Mouse (Mus musculus): Measurements from ENCODE around the gene Hspb11. TPM values are rescaled to one million over a fixed set of nuclear protein-coding genes. Genes with fewer than 3 reads are reported as not detected.

Hspb11 gene
- total RNA-seq, 2 experiments from 2014 or later: 21.9 to 28.5 TPM

DNA sequence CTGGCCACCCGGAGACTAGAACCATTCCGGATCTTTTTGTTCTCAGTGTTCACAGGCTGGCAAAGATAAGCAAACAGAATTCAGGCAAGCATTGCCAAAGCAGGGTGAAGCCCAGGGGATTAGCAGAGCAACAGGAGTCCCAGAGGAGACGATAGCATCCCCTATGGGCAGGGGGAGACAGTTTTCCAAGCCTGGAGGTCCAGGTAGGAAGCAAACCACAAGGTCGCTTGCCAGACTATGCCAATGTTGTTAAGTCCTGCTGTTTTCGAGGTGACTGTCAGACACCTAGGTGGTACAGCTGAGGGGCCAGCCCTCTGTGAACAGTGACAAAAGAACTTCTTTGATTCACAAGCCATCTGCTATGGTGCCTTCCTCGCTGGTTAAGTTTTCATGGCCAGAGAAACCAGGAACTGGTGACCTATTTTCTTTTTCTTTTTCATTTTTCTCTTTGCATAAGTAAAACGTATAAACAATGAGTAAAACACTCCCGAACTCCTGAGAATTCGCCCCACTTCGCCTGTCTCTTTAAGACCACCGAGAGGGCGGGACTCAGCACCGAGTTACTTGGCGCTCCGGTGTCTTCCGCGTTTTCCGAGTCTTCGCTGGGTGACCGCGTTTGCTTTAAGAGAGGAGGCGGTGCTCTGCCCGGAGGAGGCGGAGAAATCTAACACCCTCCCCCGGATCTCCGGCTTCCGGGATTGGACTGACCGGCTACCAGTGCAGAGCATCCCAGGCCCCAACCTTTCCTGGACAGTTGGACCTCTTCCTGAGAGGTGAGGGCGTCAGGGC is 60.5 kb downstream of the Hspb11 start, which contains the start of gene Yipf1:
Gene Yipf1, plus strand, starts transcription at position 674 of the 789 bp plus-strand sequence.
- DNase-seq: peak; percentile 94

DNA sequence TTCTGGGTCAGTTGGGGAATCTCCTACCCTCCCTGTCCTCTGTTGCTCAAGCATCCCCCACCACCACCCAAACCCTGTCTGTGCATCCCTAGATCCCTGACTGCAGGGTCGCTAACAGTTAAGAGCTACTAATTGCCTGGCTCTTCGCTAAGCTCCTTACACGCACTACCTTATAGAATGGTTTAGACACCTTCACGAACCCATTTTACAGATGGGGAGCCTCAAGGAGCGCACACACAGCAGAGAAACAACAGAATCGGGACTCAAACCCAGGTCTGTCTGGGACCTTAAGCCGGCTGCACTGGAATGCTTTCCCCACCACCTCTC is 61.0 kb downstream of the Hspb11 start:
- no peak for DNase-seq

DNA sequence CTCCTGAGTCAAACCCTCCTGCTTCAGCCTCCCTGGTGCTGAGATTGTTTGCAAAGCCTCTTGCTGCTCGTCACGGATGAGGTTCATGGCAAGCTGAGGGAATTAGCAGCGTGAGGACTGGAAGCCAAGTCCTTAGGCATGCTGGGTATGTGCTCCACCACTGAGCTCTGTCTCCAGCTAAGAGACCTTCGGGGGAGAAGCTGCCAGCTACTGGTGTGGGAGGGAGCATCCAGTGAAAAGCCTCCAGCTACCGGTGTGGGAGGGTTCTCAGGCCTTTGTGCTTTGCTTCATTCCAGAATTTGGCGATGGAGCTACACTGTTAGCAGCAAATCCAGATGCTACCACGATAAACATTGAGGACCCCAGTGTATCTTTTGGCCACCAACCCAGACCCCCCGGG is 65.3 kb downstream of the Hspb11 start:
- no peak for DNase-seq

DNA sequence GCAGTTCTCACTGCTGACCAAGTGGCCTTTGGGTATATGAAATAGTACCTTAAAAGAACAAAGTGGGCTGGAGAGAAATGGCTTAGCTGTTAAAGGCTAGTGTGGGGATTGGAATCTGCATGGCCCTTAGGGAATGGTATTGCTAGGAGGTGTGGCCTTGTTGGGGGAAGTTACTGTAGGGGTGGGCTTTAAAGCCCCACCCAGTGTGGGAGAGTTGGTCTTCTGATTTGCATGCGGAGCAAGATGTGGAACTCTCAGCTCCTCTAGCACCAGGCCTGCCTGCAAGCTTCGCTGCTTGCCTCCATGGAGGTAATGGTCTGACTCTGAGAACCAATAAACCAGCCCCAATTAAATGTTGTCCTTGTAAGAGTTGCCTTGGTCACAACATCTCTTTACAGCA is 67.6 kb downstream of the Hspb11 start:
- DNase-seq: no peak

DNA sequence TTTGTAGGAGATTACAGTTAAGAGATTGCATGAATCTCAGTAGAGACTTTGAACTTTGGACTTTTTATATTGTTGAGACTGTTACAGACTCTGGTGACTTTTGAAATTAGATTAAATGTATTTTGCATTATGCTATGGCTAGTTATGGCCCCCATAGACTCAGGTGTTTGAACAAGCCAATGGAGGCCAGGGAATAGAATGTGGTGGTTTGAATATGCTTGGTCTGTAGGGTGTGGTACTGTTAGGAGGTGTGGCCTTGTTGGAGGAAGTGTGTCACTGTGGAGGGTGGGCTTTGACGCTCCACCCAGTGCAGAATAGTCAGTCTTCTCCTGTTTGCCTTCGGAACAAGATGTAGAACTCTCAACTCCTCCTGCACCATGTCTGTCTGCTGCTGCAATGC is 69.7 kb downstream of the Hspb11 start:
- DNase-seq: no peak

DNA sequence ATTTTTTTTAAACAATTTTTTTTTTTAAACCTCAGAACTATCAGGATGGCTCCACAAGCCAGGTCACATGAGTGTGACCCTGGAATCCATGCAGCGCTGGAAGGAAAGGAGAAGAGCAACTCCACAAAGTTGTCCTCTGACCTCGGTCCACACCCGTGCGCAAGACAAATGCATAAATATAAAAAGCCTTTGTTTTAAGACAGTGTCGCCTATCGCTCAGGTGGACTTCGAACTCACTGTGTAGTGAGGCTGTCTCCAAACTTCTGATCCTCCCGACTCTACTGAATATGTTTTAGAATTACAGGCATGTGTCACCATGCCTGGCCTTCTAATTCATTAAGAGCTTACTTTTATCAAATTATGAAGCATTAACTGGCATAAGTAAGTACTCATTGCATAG is 75.1 kb downstream of the Hspb11 start:
- DNase-seq: no peak

Other genes with a start within 250 kb of the Hspb11 start
- 100 to 1,000 TPM in 1 of 2 experiments, 10 to 100 TPM in 1; 99.3 to 119 TPM for gene Mrpl37, start 186.7 kb upstream of the Hspb11 start, total RNA-seq (2021)
- 10 to 100 TPM; 14.8 to 20.1 TPM for gene Cyb5rl, start 186.6 kb upstream of the Hspb11 start, total RNA-seq (2021)
- gene Cdcp2, start 156.7 kb upstream of the Hspb11 start, total RNA-seq (2021): under 1 TPM in 1 of 2 experiments, not detected in 1; 0.12 TPM
- 100 to 1,000 TPM; 288 to 289 TPM for gene Tmem59, start 75.2 kb upstream of the Hspb11 start, total RNA-seq (2021)
- gene Tceanc2, start 74.5 kb upstream of the Hspb11 start, total RNA-seq (2021): 10 to 100 TPM; 22.4 to 22.8 TPM
- gene Ldlrad1, start 44.4 kb upstream of the Hspb11 start, total RNA-seq (2021): under 1 TPM in 1 of 2 experiments, not detected in 1; 0.27 TPM
- 10 to 100 TPM; 29.3 to 29.5 TPM for gene Lrrc42, start 61 bp upstream of the Hspb11 start, total RNA-seq (2021)
- 10 to 100 TPM in 1 of 2 experiments, 1 to 10 TPM in 1; 9.1 to 12.2 TPM for gene Dio1, start 53.6 kb downstream of the Hspb11 start, total RNA-seq (2021)
- 10 to 100 TPM; 49.3 to 52.6 TPM for gene Yipf1, start 60.8 kb downstream of the Hspb11 start, total RNA-seq (2021)
- gene Ndc1, start 114.2 kb downstream of the Hspb11 start, total RNA-seq (2021): 10 to 100 TPM; 15.2 to 16.9 TPM
- gene Glis1, start 181.0 kb downstream of the Hspb11 start, total RNA-seq (2021): under 1 TPM; 0.27 to 0.73 TPM

Data from adrenal gland, postnatal 10 days (tissue).